Mouse (Mus musculus) ES-E14 (cell line): ENCODE results near the gene Slc1a3.

Source experiments
- CHD2 ChIP-seq: IDR thresholded peaks from 2 replicates; pipeline ENCODE4 v1.6.1; 2014; ENCODE audit warnings: mild to moderate bottlenecking, low read depth, low read length, inconsistent platforms
- ZNF384 ChIP-seq: IDR thresholded peaks from 2 replicates; pipeline ENCODE4 v1.6.1; 2012; ENCODE audit warnings: low read depth, low read length, inconsistent platforms

DNA sequence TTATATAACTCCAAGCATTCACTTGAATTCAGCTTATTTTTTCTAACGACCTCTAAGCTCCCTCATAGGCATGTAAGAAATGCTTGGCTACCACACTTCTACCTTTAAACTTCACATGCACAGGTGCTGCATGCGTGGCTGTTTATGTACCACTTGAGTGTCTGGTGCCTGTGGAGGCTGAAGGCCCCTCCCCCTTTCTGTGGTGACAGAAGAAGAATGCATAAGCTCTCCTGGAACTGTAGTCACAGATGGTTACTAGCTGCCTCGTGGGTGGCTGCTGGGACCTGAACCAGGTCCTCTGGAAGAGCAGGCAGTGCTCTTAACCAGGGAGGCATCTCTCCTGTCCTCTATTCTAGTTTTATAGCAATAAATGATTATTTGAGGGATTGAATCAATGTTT is 13.1 kb downstream of the Slc1a3 start:
- TF ChIP-seq ZNF384 = no peak
- peak; percentile 32; the same call in 1 of the 2 replicates for TF ChIP-seq CHD2
